Mouse (Mus musculus) monocyte, adult 5-6 weeks (primary cell): ENCODE data around the gene Rpf2. TPM values are rescaled to one million over a fixed set of nuclear protein-coding genes. Genes with fewer than 3 reads are reported as not detected.

ENCODE experiments used
- ATAC-seq: fragments of 153-309, 156-312 bp; replicated peaks from 2 replicates; pipeline ENCODE4 v1.8.0; 2017; ENCODE audit warnings: mild to moderate bottlenecking; ENCODE audit not compliant: low TSS enrichment, insufficient number of reproducible peaks, severe bottlenecking, poor library complexity, low FRiP score
- total RNA-seq: library from RNA; stranded (forward); fragments of 200-1000, 200-491, 200-594 nt; gene quantifications from 3 replicates; pipeline ENCODE4 v1.2.3, GENCODE M21; 2017

The Rpf2 gene
- total RNA-seq, 1 experiment from 2014 or later: 45.3 TPM

DNA sequence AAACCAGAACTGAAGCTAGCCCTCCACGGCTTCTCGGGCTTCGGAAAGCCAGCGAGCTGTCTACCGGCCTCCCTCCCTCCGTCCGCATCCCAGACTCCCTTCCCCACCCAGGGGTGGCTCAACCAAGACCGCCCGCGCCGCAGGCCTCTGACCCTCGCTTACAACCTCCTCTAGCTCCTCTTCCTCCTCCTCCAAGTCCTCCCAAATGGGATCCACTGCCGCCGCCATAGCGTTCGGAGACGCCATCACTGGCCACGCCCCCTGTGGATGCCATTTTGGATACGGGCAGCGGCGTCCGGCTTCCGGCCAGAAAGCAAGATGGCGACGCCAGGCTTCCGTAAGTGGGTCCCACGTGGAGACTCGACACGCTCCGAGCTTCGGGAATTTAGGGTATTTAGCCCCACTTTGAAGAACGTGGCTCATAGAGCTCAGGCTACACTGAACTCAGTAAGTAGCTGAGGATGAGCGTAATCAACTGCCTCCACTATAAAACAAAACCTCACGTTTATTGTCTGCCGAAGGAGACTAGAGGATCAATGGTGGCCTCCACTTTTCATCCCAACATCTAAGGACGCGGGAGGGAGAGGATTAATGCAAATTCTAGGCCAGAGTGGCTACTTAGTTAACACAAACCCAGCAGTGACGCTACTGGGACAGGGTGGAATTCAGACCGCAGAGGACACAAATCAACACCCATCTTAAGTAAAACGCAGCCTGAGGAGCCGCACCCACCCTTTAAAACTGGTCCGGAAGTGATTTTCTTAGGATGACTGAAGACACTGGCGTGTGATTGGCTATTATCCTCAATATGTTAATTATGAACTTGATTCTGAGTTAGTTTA, 10.8 kb upstream of the Rpf2 start, which contains the start of gene Gtf3c6:
Gene Gtf3c6, minus strand, starts transcription at position 695 of the 842 bp plus-strand sequence.
- peak; percentile 83 for ATAC-seq

DNA sequence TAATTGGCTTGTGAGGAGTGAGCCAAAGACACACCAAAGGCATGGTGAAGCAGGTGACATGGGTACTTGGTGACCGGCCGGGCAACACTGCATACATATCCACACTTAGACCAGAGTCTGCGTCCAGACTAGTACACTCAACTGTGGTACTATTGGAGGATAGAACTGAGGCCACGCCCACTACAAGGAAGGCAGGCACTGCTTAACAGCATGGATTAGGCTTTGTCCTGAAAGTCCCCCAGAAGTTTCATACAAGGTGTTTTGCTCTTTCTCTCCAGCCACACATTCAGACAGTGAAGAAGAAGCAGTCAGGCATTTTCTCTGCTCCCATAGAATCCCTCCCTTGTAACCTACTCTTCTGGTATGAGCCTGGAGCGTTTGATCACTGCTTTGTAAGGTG, 9.9 kb upstream of the Rpf2 start:
- ATAC-seq: no peak; the same call in 1 of the 2 replicates

DNA sequence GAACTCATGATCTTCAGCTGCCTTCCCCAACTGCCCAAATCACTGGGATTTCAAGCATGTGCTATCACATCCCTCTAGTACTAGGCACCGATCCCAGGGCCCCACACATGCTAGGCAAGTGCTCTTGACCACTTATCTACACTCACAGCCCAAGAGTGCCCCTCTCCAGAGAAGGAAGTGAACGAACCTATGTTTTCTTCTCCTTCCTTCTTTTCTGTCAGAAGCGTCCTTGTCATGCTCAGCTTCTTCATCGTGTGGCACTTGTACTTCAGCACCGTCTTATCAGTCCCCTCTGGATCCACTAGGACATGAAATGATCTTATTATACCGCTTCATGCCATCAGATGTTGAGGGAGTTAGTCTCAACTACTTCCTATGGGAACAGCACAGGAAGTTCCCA, 4.1 kb upstream of the Rpf2 start:
- ATAC-seq: no peak

DNA sequence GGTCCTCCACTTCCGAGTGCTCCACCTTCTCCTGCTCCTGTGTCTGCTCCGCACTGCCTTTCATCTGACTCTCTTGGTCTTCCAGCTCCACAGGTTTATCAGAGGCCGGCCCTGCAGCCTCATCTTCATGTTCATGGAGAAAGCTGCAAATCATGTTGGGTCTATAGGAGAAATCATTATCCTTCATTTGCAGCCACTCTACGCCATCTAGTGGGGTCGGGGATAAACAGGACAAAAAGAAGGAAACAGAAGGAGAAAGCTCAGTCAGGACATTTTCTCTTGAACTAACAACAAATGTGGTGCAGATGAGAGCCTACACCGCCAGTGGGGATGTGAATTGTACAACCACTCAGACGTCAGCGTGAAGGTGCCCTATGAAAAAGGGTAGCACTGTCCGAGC, 2.8 kb upstream of the Rpf2 start:
- ATAC-seq: no peak

DNA sequence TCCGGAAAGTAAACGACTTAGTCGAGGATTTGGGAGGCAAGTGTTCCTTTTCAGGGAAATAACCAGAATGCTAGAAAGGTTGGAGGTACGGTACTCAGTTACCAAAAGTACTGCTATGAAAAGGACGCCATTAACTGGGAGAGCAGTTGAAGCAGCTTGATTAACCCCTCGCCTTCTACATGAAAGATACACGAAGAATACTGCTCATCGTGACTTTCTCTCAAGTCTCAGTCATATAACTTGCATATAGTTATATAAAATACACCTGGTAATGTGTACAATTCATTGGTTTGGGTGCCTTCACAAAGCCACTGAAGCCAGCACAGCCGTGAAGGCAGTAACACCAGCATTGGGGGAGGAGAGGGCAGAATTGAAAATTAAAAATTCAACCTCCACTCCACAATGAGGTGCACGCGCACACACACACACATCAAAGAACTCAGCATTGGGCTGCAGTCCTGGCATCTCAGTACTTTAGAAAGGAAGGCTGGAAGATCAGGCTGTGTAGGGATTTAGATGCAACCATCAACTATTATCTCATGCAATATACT, 405 bp upstream of the Rpf2 start:
- ATAC-seq: no peak

DNA sequence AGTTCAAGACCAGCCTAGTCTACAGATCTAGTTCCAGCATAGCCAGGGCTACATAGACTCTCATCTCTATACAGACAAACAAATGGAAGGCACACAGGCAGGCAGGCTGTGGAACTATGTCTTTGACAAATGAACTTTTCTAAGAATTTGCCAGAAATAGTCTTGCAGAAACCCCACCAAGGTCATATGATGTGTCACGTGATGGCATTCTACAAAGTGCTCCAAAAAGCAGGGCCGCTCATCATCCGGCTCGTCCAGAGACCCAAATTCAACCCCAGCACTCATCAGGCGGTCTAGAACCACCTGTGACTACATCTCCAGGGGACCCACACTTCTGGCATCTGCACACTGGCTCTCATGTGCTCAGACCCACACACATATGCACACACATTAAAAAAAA, 9.0 kb downstream of the Rpf2 start:
- no peak for ATAC-seq

DNA sequence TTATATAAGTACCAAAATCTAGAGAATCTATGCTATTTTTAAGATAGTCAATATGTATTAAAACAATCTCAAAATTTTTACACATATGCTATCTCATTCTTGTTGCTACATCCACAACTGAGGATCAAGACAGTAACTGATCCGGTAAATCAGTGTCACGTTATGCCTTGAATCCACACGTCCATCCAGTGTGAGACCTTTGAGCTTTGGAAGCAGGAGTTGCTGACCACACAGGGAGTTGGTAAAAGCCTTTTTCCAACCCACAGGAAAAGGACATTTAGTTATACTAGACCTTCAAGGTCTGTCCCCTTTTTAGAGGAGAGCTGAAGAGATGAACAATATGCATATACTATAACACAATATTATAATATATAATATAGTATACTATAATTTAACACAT, 13.6 kb downstream of the Rpf2 start:
- ATAC-seq: no peak

DNA sequence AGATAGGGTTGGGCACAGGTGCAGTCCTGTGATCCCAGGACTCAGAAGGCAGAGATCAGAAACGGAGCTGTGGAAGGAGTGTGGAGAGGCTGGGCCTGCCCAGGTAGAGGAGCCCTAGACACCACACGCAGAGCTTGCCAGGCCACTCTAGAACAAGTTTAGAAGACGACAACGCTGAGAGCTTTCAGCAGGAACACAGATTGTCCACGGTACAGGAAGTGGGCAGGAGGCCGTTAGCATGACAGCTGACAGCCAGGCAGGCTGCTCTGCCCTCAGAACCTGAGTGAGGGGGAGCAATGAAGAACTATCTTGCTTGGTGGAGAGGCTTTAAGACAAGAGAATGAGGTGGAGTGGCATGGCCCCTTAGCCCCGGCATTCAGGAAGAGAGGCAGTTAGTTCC, 14.4 kb downstream of the Rpf2 start:
- ATAC-seq: no peak

DNA sequence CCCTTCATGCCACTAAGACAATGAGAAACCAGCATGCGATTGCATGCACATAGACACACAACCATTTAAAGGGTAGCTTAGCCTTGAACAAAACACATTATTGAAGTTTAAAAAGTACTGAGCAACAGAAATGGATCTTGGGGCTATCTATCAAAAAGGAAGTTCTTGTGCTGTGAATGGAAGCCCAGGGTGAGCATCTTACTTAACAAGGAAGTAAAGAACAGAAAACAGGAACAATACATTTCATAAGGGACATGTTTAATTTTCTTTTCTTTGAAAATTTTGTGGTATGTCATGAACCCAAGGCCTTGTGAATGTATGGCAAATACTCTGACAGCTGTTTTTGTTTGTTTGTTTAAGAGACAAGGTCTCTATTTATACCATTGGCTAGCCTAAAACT, 17.1 kb downstream of the Rpf2 start:
- peak; percentile 67 for ATAC-seq

DNA sequence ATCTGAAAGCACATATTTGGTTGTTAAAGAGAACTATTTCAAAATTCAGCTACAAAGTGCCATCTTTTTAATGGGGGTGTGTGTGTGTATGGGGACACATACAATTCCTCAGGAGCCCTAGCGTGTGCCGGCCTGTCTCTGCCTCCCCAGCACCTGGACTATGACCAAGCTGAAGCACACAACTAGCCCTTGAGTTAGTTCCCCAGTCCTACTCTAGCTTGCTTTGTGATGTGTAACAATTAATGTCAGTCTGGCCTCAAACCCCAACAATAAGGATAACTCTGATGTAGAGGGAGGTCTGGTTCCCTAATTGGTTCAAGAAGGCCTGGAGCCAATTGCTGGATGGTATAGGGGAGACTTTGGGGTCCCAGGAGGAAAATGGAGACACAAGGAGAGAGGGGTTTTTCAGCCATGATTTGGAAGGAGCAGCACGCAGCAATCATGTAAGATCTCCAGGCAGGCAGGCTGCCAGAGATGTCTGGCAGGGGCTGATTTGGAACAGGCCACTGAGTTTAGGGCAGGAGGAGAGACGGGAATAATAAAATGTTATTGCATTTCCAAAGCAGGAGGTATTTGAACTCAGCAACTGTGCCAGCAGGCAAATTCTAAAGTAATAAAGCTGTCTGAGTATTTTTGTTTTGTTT, 19.1 kb downstream of the Rpf2 start:
- ATAC-seq: no peak

DNA sequence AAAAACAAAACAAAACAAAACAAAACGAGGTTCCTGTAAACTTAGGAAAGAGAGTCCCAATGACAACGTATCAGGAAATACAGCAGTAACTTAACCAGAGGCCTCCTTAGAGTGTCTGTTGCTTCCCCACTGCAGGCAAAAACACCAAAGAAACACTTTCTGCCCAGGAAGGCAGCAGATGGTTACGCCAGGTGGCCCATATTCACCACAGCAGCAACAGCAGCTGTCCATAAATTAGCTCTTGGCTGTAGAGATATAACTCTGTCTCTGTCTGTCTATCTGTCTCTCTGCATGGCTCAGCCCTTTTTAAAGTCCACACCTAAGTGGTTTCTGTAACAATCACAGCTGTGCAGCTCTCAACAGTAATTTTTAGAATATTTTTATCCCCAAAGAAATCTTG, 28.0 kb downstream of the Rpf2 start:
- ATAC-seq: no peak

DNA sequence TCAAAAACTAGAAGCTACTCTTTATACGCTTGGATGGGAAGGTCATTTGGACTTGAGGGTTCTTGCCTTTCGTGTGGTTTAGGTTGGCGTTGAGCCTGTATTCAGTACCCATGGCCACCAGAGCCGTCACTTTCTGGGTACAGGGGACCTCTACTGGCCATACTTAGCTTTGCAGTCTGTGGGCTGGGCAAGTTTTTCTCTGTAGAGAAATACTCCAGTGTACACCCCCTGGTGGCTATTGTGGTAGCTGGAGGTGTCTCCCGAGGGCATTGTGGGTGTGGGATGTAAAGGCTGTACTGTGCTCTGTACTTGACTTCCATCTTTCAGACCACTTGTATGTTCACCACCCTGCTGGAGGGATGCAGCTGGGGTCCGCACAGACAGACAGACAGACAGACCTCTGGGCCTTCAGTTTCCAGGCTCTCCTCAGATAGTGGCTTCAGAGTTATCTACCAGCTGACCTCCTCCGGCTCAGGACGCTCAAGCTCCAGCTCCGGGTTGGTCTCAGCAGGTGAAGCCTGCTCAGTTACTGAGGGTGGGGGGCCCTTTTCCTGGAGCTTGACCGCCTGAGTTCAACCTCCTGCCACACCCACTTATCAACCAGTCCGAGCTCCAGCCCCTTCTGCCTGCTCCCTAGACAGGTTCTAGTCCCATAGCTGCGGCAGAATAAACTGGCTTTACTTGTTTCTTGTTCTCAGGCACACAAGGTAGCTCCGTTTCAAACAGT, 34.2 kb downstream of the Rpf2 start:
- ATAC-seq: peak; percentile 100

DNA sequence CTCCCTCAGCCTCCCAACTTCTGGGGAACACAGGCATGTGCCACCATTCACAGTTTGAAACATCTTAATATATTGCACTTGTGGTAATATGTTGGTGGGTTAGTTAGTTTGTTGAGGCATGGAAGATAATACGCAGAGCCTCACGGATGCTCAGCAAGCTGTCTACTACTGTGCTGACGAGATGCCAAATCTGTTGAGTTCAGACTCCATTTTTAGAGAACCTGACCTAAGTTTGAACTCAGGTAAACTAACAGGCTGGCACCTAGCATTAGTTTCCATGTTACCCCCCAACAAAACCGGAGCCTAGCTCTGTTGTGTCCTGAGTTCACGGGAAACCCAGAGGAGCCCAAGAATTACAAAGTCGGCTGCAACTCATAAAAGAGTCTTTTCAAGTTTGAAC, 51.8 kb downstream of the Rpf2 start:
- no peak for ATAC-seq

DNA sequence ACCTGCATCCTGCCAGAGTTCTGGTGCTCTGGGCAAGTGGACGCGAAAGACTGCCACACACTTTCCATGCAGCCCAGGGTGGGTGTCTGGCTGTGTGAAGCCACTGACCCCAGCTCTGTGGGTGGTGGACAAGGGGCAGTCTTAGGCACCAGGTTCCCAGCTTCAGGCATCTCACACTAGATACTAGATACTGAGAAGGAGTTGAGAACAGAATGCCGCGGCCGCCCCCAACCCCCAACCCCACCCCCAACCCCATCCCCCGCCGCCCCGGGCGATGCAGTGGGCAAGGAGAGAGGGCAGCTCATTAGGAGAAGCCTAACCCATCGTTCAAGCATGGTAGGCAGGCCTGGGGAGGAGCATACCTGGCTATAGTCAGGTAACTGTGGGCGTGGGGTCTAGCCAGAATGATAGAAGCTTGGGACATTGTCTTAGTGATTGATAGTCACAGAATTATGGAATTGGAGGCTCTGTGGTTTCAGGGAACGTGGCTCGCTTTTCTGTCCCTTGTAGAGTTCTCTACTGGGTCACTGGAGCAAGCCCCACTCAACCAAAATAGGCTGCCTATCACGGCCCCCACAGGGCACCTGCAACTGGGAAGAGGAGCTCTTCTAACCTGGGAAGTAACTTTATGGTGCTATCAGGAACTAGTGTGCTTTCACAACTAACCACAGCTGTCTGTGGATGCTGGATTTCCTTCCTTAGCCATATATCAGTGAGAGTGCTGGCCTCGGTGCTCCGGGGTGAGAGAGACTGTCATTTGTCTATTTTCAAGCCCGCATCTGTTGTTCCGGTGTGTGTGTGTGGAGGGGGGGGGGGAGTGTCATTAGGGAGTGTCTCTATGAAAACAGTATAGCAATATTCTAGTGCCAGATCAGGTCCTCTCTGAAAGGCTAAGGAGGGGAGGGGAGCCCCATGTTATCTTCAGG, 54.6 kb downstream of the Rpf2 start:
- no peak for ATAC-seq

DNA sequence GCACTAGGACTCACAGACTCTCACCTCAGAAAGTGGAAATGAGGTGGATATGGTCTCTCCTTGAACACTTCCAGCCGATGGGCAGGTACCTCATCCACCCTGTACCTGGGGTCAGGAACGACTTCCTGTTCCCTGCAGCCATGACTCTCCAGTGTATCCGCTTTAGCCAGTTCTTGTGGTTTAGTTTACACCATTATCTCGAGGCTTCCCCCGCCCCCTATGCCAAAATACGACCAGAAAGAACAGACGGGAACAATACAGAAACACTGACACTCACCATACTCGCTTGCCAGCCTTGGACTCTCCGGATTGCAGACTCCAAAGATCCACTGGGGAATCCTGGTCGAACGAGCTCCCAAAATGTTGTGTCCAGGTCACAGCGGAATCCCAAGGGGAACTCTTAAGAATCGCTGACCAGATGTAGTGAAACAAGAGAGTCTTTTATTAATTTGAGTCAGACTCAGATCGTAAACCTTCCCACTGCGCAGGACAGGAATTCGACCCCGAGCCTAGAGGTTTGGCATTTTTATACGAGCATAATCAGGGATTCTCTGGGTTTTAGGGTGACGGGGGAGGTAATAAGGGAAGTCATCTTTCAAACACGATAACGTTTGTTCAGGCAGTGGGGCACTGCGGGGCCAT, 55.4 kb downstream of the Rpf2 start:
- ATAC-seq: no peak

DNA sequence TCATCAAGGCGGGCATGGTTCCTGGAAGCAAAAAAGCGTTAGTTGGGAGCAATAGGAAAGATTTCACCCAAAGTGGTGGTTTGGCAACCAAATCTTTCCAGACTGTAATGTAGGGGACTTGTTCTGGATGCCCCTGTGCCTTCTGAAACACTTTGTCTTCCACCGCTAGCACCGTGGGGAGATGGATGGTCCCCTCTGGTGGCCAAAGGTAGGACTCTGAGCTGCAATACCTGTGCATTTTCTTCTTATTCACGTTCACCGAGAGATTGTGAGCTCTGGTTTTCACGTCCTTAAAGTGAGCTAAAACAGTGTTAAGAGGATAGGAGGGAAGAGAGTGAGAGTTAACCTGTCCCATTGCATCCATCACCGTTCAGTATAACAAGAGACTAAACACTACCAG, 56.0 kb downstream of the Rpf2 start:
- ATAC-seq: no peak

DNA sequence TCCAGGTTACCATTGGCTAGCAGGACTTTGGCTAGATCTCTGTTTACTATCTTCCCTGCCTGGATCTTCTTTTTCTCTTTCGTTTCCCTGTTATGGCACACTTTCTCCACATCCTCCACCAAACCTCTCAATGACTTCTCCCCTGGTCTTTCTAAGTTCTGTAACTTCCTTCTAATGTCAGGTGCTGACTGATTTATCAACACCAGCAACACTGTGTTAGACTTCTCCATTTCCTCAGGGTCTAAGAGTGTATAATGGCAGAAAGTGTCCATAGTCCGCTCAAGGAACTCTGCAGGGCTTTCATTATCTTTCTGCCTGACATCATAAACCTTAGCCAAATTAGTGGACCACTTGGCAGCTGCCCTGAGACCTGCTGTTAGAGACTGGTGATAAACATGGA, 57.1 kb downstream of the Rpf2 start:
- 0 out of 2 replicates have a peak, but pooled peaks have one; percentile 28 for ATAC-seq

DNA sequence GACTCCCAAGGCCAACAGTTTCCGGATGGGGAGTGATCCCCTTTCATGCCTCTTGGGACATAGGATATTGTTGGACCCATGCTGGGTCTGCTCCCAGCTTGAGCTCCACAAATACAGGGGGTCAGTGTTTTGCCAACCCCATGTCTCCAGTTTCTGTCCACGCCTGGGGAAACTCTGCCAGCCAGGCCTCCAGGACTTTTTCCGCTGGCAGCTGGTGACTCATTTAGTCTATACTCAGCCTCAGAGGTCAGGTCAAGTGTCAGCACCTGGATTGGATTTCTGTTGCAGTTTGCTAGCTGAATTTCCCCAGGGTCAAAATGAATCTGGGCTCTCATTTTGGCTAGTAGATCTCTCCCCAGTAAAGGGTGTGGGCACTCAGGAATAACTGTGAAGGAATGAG, 58.0 kb downstream of the Rpf2 start:
- ATAC-seq: no peak
